8 mouse cellular contexts compared by ENCODE assay signal in the genomic region with DNA sequence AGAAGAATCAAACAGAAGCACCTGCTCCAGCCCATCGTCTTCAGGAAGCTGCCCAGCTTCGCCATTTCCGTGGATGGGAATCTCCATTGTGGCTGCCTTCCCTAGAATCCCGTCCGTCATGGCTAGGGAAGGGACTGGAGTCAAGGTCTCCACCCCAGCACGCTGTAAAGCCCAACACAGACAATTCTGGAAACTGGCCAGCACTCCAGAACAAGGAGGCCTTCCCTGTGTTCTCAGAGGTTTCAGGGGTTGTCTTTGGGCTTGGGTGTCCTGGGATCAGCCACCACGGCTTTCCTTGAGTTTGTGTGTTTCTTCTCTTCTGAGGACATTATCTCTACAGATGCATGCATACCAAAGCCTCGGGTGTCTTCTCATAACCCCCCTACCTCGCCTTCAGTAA. TPM values are rescaled to one million over a fixed set of nuclear protein-coding genes. Genes with fewer than 3 reads are reported as not detected.
DNase-seq lines count a peak whose midpoint lies in the region; ATAC-seq and TF ChIP-seq lines count a peak whose summit lies in the region.

No protein-coding gene starts in this region.

- H3K27ac ChIP-seq in lung, embryonic 14.5 days (ENCODE audit: low read depth) = no peak overlapping the region
- no peak overlapping the region for H3K27ac ChIP-seq in embryonic fibroblast, embryonic 13.5 days (ENCODE audit: insufficient read depth, low read length)
- no peak overlapping the region for H3K27ac ChIP-seq in hindbrain, embryonic 15.5 days (replicated peaks)
- H3K27ac ChIP-seq in midbrain, embryonic 15.5 days = no peak overlapping the region

- no peak for TF ChIP-seq POLR2A in embryonic fibroblast, embryonic 13.5 days (IDR thresholded peaks at IDR 0.05; ENCODE audit: low read depth, low read length)

- H3K4me1 ChIP-seq in lung, embryonic 14.5 days (ENCODE audit: insufficient read depth) = no peaks in the 10 kb centered on the region
- 0 out of 2 replicates have a peak, but pooled peaks cover 6% of the 10 kb centered on the region for H3K4me1 ChIP-seq in embryonic fibroblast, embryonic 13.5 days (ENCODE audit: control insufficient read depth, insufficient read depth, low read length)
- H3K4me1 ChIP-seq in hindbrain, embryonic 15.5 days (replicated peaks) = peaks cover 36% of the 10 kb centered on the region
- H3K4me1 ChIP-seq in midbrain, embryonic 15.5 days = peaks cover 27% of the 10 kb centered on the region

- DNase-seq in lung, embryonic 14.5 days = peak; percentile 40
- DNase-seq in lung, postnatal 4 days = no peak
- no peak for DNase-seq in adipocyte (ENCODE audit: low spot score)
- no peak for DNase-seq in frontal cortex, postnatal 14 days (ENCODE audit: low spot score in 2 of 2)
- no peak for DNase-seq in frontal cortex, adult 2 months (ENCODE audit: extremely low spot score in 1 of 2, low spot score in 1 of 2)

- no peaks in the 10 kb centered on the region for H3K27me3 ChIP-seq in lung, embryonic 14.5 days (ENCODE audit: insufficient read depth, low read length)
- H3K27me3 ChIP-seq in hindbrain, embryonic 15.5 days = no peaks in the 10 kb centered on the region
- H3K27me3 ChIP-seq in midbrain, embryonic 15.5 days (replicated peaks) = no peaks in the 10 kb centered on the region

- peak overlapping the region; percentile 70 for H3K4me3 ChIP-seq in lung, embryonic 14.5 days (ENCODE audit: low read depth, low read length)
- peak overlapping the region; percentile 83 for H3K4me3 ChIP-seq in embryonic fibroblast, embryonic 13.5 days (ENCODE audit: insufficient read depth, low read length)
- H3K4me3 ChIP-seq in hindbrain, embryonic 15.5 days = peak overlapping the region; percentile 77
- H3K4me3 ChIP-seq in midbrain, embryonic 15.5 days = peak overlapping the region; percentile 78

- H3K36me3 ChIP-seq in lung, embryonic 14.5 days (ENCODE audit: insufficient read depth) = peaks cover 45% of the 10 kb centered on the region
- H3K36me3 ChIP-seq in hindbrain, embryonic 15.5 days = peaks cover 26% of the 10 kb centered on the region
- peaks cover 11% of the 10 kb centered on the region; the same call in 1 of the 2 replicates for H3K36me3 ChIP-seq in midbrain, embryonic 15.5 days (replicated peaks)

- no peaks in the 10 kb centered on the region for H3K9me3 ChIP-seq in lung, embryonic 14.5 days (ENCODE audit: low read depth, low read length)
- H3K9me3 ChIP-seq in hindbrain, embryonic 15.5 days = no peaks in the 10 kb centered on the region
- no peaks in the 10 kb centered on the region for H3K9me3 ChIP-seq in midbrain, embryonic 15.5 days

- H3K4me2 ChIP-seq in lung, embryonic 14.5 days = peak overlapping the region; percentile 70
- peak overlapping the region; percentile 90 for H3K4me2 ChIP-seq in hindbrain, embryonic 15.5 days
- peak overlapping the region; percentile 99 for H3K4me2 ChIP-seq in midbrain, embryonic 15.5 days

- WGBS in lung, embryonic 14.5 days = 58% methylated on average over 9 of the region's 9 CpGs
- WGBS in hindbrain, embryonic 15.5 days = 79% methylated on average over 9 of the region's 9 CpGs
- 69% methylated on average over 9 of the region's 9 CpGs for WGBS in midbrain, embryonic 15.5 days

- H3K9ac ChIP-seq in lung, embryonic 14.5 days = peak overlapping the region; percentile 81
- H3K9ac ChIP-seq in hindbrain, embryonic 15.5 days = peak overlapping the region; percentile 86
- H3K9ac ChIP-seq in midbrain, embryonic 15.5 days = peak overlapping the region; percentile 74; the same call in 1 of the 2 replicates

- ATAC-seq in lung, embryonic 14.5 days (ENCODE audit: insufficient read depth) = no peak
- ATAC-seq in hindbrain, embryonic 15.5 days (ENCODE audit: low FRiP score, low read depth) = no peak
- no peak for ATAC-seq in midbrain, embryonic 15.5 days (replicated peaks)

- TF ChIP-seq CTCF in lung, embryonic 14.5 days (IDR thresholded peaks at IDR 0.05; ENCODE audit: low read depth) = no peak
- no peak for TF ChIP-seq CTCF in embryonic fibroblast, embryonic 13.5 days (IDR thresholded peaks at IDR 0.05; ENCODE audit: borderline replicate concordance, insufficient read depth, low read length)

RNA-seq across cellular contexts. Expression of gene Timm10b, which starts 0.6 kb away (rescaled TPM):
- 200 and 201 TPM in 2 replicates for polyA plus RNA-seq in lung, embryonic 14.5 days (2014; fragmentation: Nextera tagmentation; extraction: Ambion mirVana)
- polyA plus RNA-seq in embryonic fibroblast, embryonic 13.5 days (2011; ENCODE audit: insufficient read length, low read depth, missing spikeins) = 51.4 and 59.6 TPM in 2 replicates
- 145 and 150 TPM in 2 replicates for polyA plus RNA-seq in hindbrain, embryonic 15.5 days (2015; fragmentation: Nextera tagmentation; extraction: Ambion mirVana)
- 127 and 140 TPM in 2 replicates for polyA plus RNA-seq in midbrain, embryonic 15.5 days (2015; fragmentation: Nextera tagmentation; extraction: Ambion mirVana)
- polyA plus RNA-seq in frontal cortex, adult 2 months (2012; rRNA removed) = 108 and 129 TPM in 2 replicates

RNA-seq across cellular contexts. Expression of gene Arfip2, which starts 0.9 kb away (rescaled TPM):
- 84.1 and 84.2 TPM in 2 replicates for polyA plus RNA-seq in lung, embryonic 14.5 days (2014; fragmentation: Nextera tagmentation; extraction: Ambion mirVana)
- polyA plus RNA-seq in embryonic fibroblast, embryonic 13.5 days (2011; ENCODE audit: insufficient read length, low read depth, missing spikeins) = 43.6 and 48.8 TPM in 2 replicates
- polyA plus RNA-seq in hindbrain, embryonic 15.5 days (2015; fragmentation: Nextera tagmentation; extraction: Ambion mirVana) = 81.8 and 92.0 TPM in 2 replicates
- 86.7 and 96.9 TPM in 2 replicates for polyA plus RNA-seq in midbrain, embryonic 15.5 days (2015; fragmentation: Nextera tagmentation; extraction: Ambion mirVana)
- polyA plus RNA-seq in frontal cortex, adult 2 months (2012; rRNA removed) = 107 and 127 TPM in 2 replicates

RNA-seq across cellular contexts. Expression of gene Gm45799, which starts 1.0 kb away (rescaled TPM):
- polyA plus RNA-seq in lung, embryonic 14.5 days (2014; fragmentation: Nextera tagmentation; extraction: Ambion mirVana) = 22.9 and 31.9 TPM in 2 replicates
- polyA plus RNA-seq in embryonic fibroblast, embryonic 13.5 days (2011; ENCODE audit: insufficient read length, low read depth, missing spikeins) = 25.5 and 27.1 TPM in 2 replicates
- 18.2 and 18.7 TPM in 2 replicates for polyA plus RNA-seq in hindbrain, embryonic 15.5 days (2015; fragmentation: Nextera tagmentation; extraction: Ambion mirVana)
- polyA plus RNA-seq in midbrain, embryonic 15.5 days (2015; fragmentation: Nextera tagmentation; extraction: Ambion mirVana) = 12.8 and 18.7 TPM in 2 replicates
- polyA plus RNA-seq in frontal cortex, adult 2 months (2012; rRNA removed) = 50.7 and 53.2 TPM in 2 replicates

RNA-seq across cellular contexts. Expression of gene Trim3, which starts 5.9 kb away (rescaled TPM):
- polyA plus RNA-seq in lung, embryonic 14.5 days (2014; fragmentation: Nextera tagmentation; extraction: Ambion mirVana) = 43.8 and 45.3 TPM in 2 replicates
- polyA plus RNA-seq in embryonic fibroblast, embryonic 13.5 days (2011; ENCODE audit: insufficient read length, low read depth, missing spikeins) = 54.7 and 60.8 TPM in 2 replicates
- 106 and 112 TPM in 2 replicates for polyA plus RNA-seq in hindbrain, embryonic 15.5 days (2015; fragmentation: Nextera tagmentation; extraction: Ambion mirVana)
- polyA plus RNA-seq in midbrain, embryonic 15.5 days (2015; fragmentation: Nextera tagmentation; extraction: Ambion mirVana) = 106 and 107 TPM in 2 replicates
- polyA plus RNA-seq in frontal cortex, adult 2 months (2012; rRNA removed) = 137 and 154 TPM in 2 replicates

RNA-seq across cellular contexts. Expression of gene Dnhd1, which starts 11.3 kb away (rescaled TPM):
- 0.84 and 1.0 TPM in 2 replicates for polyA plus RNA-seq in lung, embryonic 14.5 days (2014; fragmentation: Nextera tagmentation; extraction: Ambion mirVana)
- 1.6 and 3.1 TPM in 2 replicates for polyA plus RNA-seq in embryonic fibroblast, embryonic 13.5 days (2011; ENCODE audit: insufficient read length, low read depth, missing spikeins)
- 1.1 and 1.3 TPM in 2 replicates for polyA plus RNA-seq in hindbrain, embryonic 15.5 days (2015; fragmentation: Nextera tagmentation; extraction: Ambion mirVana)
- polyA plus RNA-seq in midbrain, embryonic 15.5 days (2015; fragmentation: Nextera tagmentation; extraction: Ambion mirVana) = 1.00 and 2.7 TPM in 2 replicates
- 6.9 and 11.5 TPM in 2 replicates for polyA plus RNA-seq in frontal cortex, adult 2 months (2012; rRNA removed)
